Mouse (Mus musculus) embryonic facial prominence, embryonic 11.5 days (tissue): ENCODE data around the gene Hspa2. TPM values are rescaled to one million over a fixed set of nuclear protein-coding genes. Genes with fewer than 3 reads are reported as not detected.
A peak's percentile ranks its signal among the peaks of the same experiment; 100 is the strongest.

Experiments used
- ATAC-seq: fragments of 200-750 bp; cut with Nextera tagmentation; replicated peaks from 2 replicates; pipeline ENCODE4 v1.8.0; 2017; ENCODE audit warnings: low read depth; ENCODE audit not compliant: insufficient number of reproducible peaks, low FRiP score, low TSS enrichment
- DNase-seq: peaks from one replicate; pipeline ENCODE4 v3.0.0-alpha.2; 2015; ENCODE audit warnings: low spot score
- H3K27ac ChIP-seq: fragments of 300-500 bp; sonication (generic); replicated peaks from 2 replicates; pipeline ENCODE4 v1.5.1; 2014; ENCODE audit warnings: mild to moderate bottlenecking, low read depth, low read length, control low read depth
- H3K27me3 ChIP-seq: fragments of 300-500 bp; sonication (generic); 2 replicates; pipeline ENCODE4 v1.6.1; 2014; ENCODE audit warnings: mild to moderate bottlenecking, low read length, moderate library complexity, mixed read lengths; ENCODE audit not compliant: control insufficient read depth, insufficient read depth
- H3K36me3 ChIP-seq: fragments of 300-500 bp; sonication (generic); replicated peaks from 2 replicates; pipeline ENCODE4 v1.6.1; 2014; ENCODE audit warnings: low read depth, mild to moderate bottlenecking, low read length, moderate library complexity, mixed read lengths; ENCODE audit not compliant: control insufficient read depth, insufficient read depth
- H3K4me1 ChIP-seq: fragments of 300-500 bp; sonication (generic); 2 replicates; pipeline ENCODE4 v1.6.1; 2014; ENCODE audit warnings: low read length, mixed read lengths; ENCODE audit not compliant: control insufficient read depth, insufficient read depth
- H3K4me2 ChIP-seq: fragments of 300-500 bp; sonication (generic); 2 replicates; pipeline ENCODE4 v1.6.1; 2014; ENCODE audit warnings: low read depth, mild to moderate bottlenecking, control low read depth, low read length, moderate library complexity
- H3K4me3 ChIP-seq: fragments of 300-500 bp; sonication (generic); 2 replicates; pipeline ENCODE4 v1.5.1; 2014; ENCODE audit warnings: low read depth, low read length, control low read depth
- H3K9ac ChIP-seq: fragments of 300-500 bp; sonication (generic); replicated peaks from 2 replicates; pipeline ENCODE4 v1.6.1; 2014; ENCODE audit warnings: mild to moderate bottlenecking, control low read depth, low read length
- H3K9me3 ChIP-seq: fragments of 300-500 bp; sonication (generic); replicated peaks from 2 replicates; pipeline ENCODE4 v1.6.1; 2016; ENCODE audit warnings: mild to moderate bottlenecking, low read length, inconsistent platforms, mixed read lengths; ENCODE audit not compliant: control insufficient read depth
- WGBS: fragments of 180-500 bp; shearing (Covaris S2); extraction: QIAGEN DNeasy Blood & Tissue Kit; methylation state at CpG from one replicate; pipeline ENCODE4 v1.1.7; 2014; 5-methylcytosine and 5-hydroxymethylcytosine counted together
- polyA plus RNA-seq: library from polyadenylated mRNA; unstranded; fragments of >200 nt; fragmentation: Nextera tagmentation; extraction: Ambion mirVana; gene quantifications from 2 replicates; pipeline ENCODE4 v1.2.1, GENCODE M21; 2014

Hspa2 gene
- polyA plus RNA-seq, 1 experiment from 2014 or later: 3.9 TPM

GRCm38 (mm10) chr12:76388794-76389193 is 15.2 kb upstream of the Hspa2 start:
- DNase-seq: no peak

DNA sequence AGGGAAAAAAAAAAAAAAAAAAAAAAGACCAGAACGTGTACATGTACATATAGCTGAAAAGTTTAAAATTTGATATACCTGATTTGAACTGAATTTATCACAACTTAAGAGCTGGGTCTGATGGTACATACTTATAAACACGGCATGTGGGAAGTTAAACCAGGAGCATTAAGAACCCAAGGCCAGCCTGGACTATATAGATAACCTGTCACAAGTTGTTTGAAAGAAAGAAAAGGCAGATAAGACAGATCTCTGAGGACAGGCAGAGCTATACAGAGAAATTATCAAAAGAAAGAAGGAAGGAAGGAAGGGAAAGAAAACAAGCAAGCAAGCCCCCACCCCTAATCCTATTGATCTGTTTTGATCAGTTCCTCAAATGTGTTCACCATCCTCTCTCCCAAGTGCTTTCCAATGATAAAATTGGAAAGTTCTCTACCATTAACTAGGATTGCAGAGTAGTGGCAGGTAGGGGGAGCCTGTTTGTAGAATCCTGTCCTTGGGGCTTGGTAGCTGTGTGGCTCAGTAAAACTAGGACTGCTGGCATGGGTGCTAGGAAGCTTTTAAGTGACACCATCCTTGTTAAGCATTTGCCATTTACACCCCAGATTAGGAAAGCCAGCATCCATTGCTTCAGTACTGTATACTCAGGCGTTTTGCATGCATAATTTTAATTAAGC is 12.2 kb upstream of the Hspa2 start:
- Histone ChIP-seq H3K4me3 (no peak overlapping the region), H3K27ac (no peak overlapping the region), H3K27me3 (no peaks in the 10 kb centered on the region), H3K9ac (no peak overlapping the region), H3K4me1 (no peaks in the 10 kb centered on the region), H3K9me3 (no peaks in the 10 kb centered on the region), H3K4me2 (no peak overlapping the region), H3K36me3 (no peaks in the 10 kb centered on the region)
- ATAC-seq (no peak), DNase-seq (no peak)
- WGBS: 76% methylated on average over 3 of the region's 3 CpGs

More at GRCm38 (mm10) chr12:76388794-76389193, 15.2 kb upstream of the Hspa2 start:
- no peaks in the 10 kb centered on the region for H3K36me3 ChIP-seq
- H3K9me3 ChIP-seq: no peaks in the 10 kb centered on the region
- H3K4me3 ChIP-seq: no peak overlapping the region
- H3K4me1 ChIP-seq: no peaks in the 10 kb centered on the region
- no peak overlapping the region for H3K27ac ChIP-seq
- H3K4me2 ChIP-seq: no peak overlapping the region
- no peak overlapping the region for H3K9ac ChIP-seq
- no peak for ATAC-seq
- no peaks in the 10 kb centered on the region for H3K27me3 ChIP-seq
- 87% methylated on average over 11 of the region's 11 CpGs for WGBS

DNA sequence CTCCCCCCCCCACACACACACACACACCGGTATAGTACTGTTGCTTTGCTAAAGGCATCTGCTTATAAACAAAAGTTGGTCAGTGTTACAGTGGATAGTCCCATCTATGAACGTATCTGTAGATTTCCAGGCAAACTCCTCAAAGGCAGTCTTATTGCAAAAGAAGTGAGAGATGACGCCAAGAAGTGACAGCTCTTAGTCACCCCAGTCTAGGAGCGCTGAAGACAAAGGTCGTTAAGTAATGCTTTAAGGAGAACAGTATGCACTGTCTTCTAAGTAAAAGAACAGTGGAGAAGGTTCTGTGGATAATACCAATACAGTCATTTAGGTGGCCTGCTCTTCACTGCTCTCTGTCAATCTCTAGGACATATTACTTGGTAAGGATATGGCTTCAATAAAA is 11.0 kb upstream of the Hspa2 start:
- no peak for ATAC-seq
- DNase-seq: no peak
- H3K9ac ChIP-seq: no peak overlapping the region
- H3K4me3 ChIP-seq: no peak overlapping the region
- no peaks in the 10 kb centered on the region for H3K27me3 ChIP-seq
- H3K9me3 ChIP-seq: no peaks in the 10 kb centered on the region
- H3K27ac ChIP-seq: no peak overlapping the region
- no peaks in the 10 kb centered on the region for H3K4me1 ChIP-seq
- no peaks in the 10 kb centered on the region for H3K36me3 ChIP-seq
- no peak overlapping the region for H3K4me2 ChIP-seq
- 84% methylated on average over 5 of the region's 5 CpGs for WGBS

DNA sequence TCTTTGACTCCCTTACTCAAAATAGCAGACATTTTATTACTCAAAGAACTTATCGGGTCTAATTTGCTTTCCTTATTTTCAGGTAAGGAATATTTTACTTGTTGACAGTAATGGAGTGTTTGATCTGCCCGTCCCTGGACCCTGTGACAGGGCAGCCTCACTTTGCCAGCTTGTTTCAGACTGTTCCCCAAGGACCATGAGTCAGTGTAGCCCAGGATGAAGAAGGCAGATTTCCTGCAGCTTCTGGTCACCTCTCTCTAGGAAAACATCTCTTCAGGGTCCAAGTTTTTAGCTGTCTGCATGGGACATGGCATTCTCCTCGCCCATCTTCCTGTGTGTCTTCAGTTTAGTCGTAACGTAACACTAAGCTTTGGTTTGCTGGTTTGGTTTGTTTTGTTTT is 6.7 kb upstream of the Hspa2 start:
- Histone ChIP-seq H3K9me3 (no peaks in the 10 kb centered on the region), H3K27ac (no peak overlapping the region), H3K4me1 (no peaks in the 10 kb centered on the region), H3K36me3 (no peaks in the 10 kb centered on the region), H3K9ac (no peak overlapping the region), H3K27me3 (no peaks in the 10 kb centered on the region), H3K4me3 (no peak overlapping the region), H3K4me2 (no peak overlapping the region)
- WGBS: 78% methylated on average over 5 of the region's 5 CpGs
- DNase-seq: no peak
- ATAC-seq: no peak

DNA sequence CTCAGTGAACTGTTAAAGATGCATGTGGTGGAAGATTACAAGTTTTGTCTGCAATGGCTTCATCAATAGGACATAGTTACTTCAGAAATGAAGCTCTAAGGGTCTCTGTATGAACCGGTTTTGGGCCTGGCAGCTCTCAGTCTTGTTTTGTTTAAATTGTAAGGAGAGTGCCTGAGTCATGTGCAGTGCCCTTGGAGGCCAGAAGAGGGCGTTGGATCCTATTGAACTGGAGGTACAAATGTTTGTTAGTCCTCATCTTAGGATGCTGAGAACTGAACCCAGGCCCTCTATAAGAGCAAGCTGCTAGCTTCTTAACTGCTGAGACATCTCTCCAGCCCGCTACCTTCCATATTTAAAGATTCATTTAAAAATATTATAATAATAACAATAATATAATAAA is 2.3 kb upstream of the Hspa2 start:
- H3K27ac ChIP-seq: no peak overlapping the region
- DNase-seq: no peak
- no peak overlapping the region for H3K9ac ChIP-seq
- H3K27me3 ChIP-seq: peaks cover 14% of the 10 kb centered on the region
- no peak overlapping the region for H3K4me3 ChIP-seq
- no peaks in the 10 kb centered on the region for H3K36me3 ChIP-seq
- ATAC-seq: no peak
- H3K9me3 ChIP-seq: no peaks in the 10 kb centered on the region
- 63% methylated on average over 3 of the region's 3 CpGs for WGBS
- peaks cover 2% of the 10 kb centered on the region; the same call in 1 of the 2 replicates for H3K4me1 ChIP-seq
- H3K4me2 ChIP-seq: no peak overlapping the region

DNA sequence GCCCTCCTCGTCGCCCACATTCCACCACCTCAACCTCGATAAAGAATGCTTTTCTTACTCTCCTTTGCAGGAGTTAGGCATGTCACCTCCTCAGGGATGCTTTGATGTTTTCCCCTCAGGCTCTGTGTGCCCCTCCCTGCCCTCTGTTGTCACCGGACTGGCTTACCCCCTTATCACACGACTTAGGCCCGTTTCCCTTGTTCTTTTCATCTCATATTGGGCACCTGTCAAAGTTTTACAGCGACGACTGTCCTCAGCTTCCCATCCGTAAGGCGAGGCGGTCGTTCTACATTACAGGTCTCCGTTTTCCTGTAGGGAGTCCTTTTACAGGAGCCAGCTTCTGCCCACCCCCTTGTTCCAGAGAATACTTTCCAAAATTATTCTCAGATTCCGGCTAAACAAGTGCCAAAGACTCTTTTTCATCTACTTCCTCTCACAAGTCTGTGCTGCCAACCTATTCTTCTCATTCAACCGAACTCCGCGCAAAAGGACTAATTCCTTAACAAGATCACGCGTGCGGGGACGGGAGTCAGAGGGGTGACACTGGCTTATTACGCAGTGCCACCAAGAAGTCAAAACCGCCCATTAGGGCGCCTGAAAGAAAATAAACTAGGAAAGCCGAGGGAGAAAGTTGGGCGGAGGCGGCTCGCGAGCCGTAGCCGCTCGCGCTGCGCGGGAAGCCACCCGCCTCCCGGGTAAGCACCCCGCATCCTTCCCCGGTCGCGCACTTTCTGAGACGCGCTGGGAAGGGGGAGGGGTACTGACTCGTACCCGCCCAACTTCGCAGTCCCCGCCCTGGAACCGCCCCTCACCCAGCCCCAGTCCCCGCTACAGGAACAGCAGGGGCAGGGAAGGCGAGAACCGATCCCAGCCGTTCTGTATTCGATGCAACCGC is 738 bp upstream of the Hspa2 start:
- no peaks in the 10 kb centered on the region for H3K9me3 ChIP-seq
- WGBS: 1% methylated on average over 54 of the region's 54 CpGs
- peaks cover 2% of the 10 kb centered on the region; the same call in 1 of the 2 replicates for H3K4me1 ChIP-seq
- peak overlapping the region; percentile 65 for H3K4me3 ChIP-seq
- ATAC-seq (peak; percentile 90), DNase-seq (peak; percentile 89)
- H3K9ac ChIP-seq: peak overlapping the region; percentile 64
- H3K36me3 ChIP-seq: no peaks in the 10 kb centered on the region
- H3K27me3 ChIP-seq: peaks cover 14% of the 10 kb centered on the region
- peak overlapping the region; percentile 76 for H3K27ac ChIP-seq
- H3K4me2 ChIP-seq: peak overlapping the region; percentile 71

DNA sequence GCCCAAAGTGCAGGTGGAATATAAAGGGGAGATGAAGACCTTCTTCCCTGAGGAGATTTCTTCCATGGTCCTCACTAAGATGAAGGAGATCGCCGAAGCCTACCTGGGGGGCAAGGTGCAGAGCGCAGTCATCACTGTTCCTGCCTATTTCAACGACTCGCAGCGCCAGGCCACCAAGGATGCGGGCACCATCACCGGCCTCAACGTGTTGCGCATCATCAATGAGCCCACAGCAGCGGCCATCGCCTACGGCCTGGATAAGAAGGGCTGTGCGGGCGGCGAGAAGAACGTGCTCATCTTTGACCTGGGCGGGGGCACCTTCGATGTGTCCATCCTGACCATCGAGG is 833 bp downstream of the Hspa2 start:
- Histone ChIP-seq H3K4me2 (peak overlapping the region; percentile 65; the same call in 1 of the 2 replicates), H3K27me3 (peaks cover 14% of the 10 kb centered on the region), H3K9me3 (no peaks in the 10 kb centered on the region), H3K27ac (no peak overlapping the region), H3K36me3 (no peaks in the 10 kb centered on the region), H3K4me1 (peaks cover 2% of the 10 kb centered on the region; the same call in 1 of the 2 replicates), H3K4me3 (peak overlapping the region; percentile 65), H3K9ac (no peak overlapping the region)
- ATAC-seq (no peak), DNase-seq (no peak)
- 8% methylated on average over 20 of the region's 20 CpGs for WGBS
